Mouse (Mus musculus): ENCODE measurements around the gene Prmt2. TPM values are rescaled to one million over a fixed set of nuclear protein-coding genes. Genes with fewer than 3 reads are reported as not detected.

Prmt2 gene
- polyA plus RNA-seq (2012; ENCODE audit: insufficient read depth, insufficient read length, missing spikeins): 11.6 and 14.1 TPM in 2 replicates

DNA sequence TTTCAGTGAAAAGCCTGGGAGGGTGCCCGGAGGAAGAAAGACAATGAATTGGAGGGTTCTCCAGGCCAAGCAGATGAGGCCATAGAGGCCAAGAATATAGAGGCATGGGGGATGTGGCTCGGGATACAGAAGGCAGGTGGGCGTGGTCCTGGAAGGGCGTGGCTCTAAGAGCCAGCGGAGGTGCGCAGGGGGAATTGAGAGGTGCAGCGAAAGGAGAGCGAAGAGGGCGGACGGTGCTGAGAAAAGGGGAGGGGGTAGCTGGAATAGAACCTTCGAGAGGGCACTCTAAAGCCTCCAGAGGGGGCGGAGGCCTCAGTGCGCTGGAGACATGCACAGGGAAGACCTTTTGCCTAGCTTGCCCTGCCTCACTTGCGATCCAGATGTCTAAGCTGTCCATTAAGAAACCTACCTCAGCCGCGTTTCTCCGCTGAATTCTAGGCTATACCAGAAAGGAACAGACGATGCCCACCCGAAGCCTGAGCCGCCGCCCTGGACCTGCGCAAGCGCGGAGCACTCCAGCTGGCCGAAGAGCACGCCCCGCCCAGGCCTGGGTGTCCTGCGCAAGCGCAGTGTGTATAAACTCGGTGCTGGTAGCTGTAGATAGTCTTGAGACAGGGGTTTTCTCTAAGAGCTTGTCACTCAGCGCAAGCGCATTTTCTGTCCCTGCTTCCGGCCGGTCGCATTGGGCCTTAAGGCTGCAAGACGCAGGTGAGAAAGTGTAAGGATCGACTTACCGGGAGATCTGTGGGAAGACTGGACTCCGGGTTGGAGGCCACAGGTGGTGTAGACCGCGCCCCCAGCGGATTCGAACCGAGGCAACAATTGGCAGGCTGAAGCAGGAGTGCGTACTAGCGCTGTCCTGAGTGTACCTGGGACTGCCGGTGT lies at the start of gene Prmt2:
Gene Prmt2, minus strand, starts transcription at position 525 of the 885 bp plus-strand sequence.
- Histone ChIP-seq H3K27ac (replicated peaks; ENCODE audit: low read depth, low read length) (peak within 1 kb of the TSS; percentile 28; the same call in 1 of the 2 replicates), H3K4me1 (ENCODE audit: control insufficient read depth, insufficient read depth, insufficient read length, low read length) (no peaks in the 10 kb centered on the region; the same call in 1 of the 2 replicates), H3K4me3 (ENCODE audit: insufficient read depth, low read depth, low read length) (peak within 1 kb of the TSS; percentile 74)

GRCm38 (mm10) chr10:76278541-76279097 lies 41.0 kb upstream of the Prmt2 start:
- Histone ChIP-seq H3K27ac (replicated peaks; ENCODE audit: low read depth, low read length) (no peak overlapping the region), H3K4me1 (ENCODE audit: control insufficient read depth, insufficient read depth, insufficient read length, low read length) (no peaks in the 10 kb centered on the region), H3K4me3 (ENCODE audit: insufficient read depth, low read depth, low read length) (no peak overlapping the region)

- Histone ChIP-seq H3K27ac (replicated peaks; ENCODE audit: low read depth, low read length) (no peak overlapping the region), H3K4me1 (ENCODE audit: control insufficient read depth, insufficient read depth, insufficient read length, low read length) (no peaks in the 10 kb centered on the region), H3K4me3 (ENCODE audit: insufficient read depth, low read depth, low read length) (no peak overlapping the region)
Observed at GRCm38 (mm10) chr10:76275256-76275655, 37.6 kb upstream of the Prmt2 start.

DNA sequence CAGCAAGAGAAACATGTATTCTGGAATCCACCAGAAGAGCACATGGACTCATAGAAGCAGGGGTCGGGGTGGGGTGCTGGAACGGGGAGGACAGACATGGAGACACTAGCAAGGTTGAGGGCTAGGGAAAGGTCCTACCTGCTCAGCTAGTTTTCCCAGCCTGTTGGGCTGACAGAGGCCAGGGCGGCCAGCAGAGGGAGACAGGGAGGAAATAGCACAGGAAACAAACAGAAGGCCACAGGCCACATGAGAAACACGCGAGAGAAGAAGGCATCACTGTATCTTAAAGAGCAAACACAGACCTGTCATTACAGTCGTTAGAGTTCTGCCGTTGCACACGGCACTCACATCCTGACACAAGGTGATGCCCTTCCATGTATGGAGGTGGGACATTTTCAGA lies 33.6 kb upstream of the Prmt2 start:
- no peak overlapping the region for H3K27ac ChIP-seq (replicated peaks; ENCODE audit: low read depth, low read length)
- no peaks in the 10 kb centered on the region for H3K4me1 ChIP-seq (ENCODE audit: control insufficient read depth, insufficient read depth, insufficient read length, low read length)
- no peak overlapping the region for H3K4me3 ChIP-seq (ENCODE audit: insufficient read depth, low read depth, low read length)

- peaks cover 2% of the 10 kb centered on the region; the same call in 1 of the 2 replicates for H3K4me1 ChIP-seq (ENCODE audit: control insufficient read depth, insufficient read depth, insufficient read length, low read length)
- no peak overlapping the region for H3K27ac ChIP-seq (replicated peaks; ENCODE audit: low read depth, low read length)
- no peak overlapping the region for H3K4me3 ChIP-seq (ENCODE audit: insufficient read depth, low read depth, low read length)
Observed at GRCm38 (mm10) chr10:76262431-76262830, 24.8 kb upstream of the Prmt2 start.

GRCm38 (mm10) chr10:76261447-76261846 lies 23.8 kb upstream of the Prmt2 start:
- Histone ChIP-seq H3K4me1 (ENCODE audit: control insufficient read depth, insufficient read depth, insufficient read length, low read length) (peaks cover 4% of the 10 kb centered on the region), H3K4me3 (ENCODE audit: insufficient read depth, low read depth, low read length) (no peak overlapping the region), H3K27ac (replicated peaks; ENCODE audit: low read depth, low read length) (no peak overlapping the region)

GRCm38 (mm10) chr10:76260358-76261059 lies 22.8 kb upstream of the Prmt2 start:
- H3K4me3 ChIP-seq (ENCODE audit: insufficient read depth, low read depth, low read length): no peak overlapping the region
- peaks cover 4% of the 10 kb centered on the region for H3K4me1 ChIP-seq (ENCODE audit: control insufficient read depth, insufficient read depth, insufficient read length, low read length)
- H3K27ac ChIP-seq (replicated peaks; ENCODE audit: low read depth, low read length): peak overlapping the region; percentile 41; the same call in 1 of the 2 replicates

- peak overlapping the region; percentile 60 for H3K27ac ChIP-seq (replicated peaks; ENCODE audit: low read depth, low read length)
- peaks cover 4% of the 10 kb centered on the region for H3K4me1 ChIP-seq (ENCODE audit: control insufficient read depth, insufficient read depth, insufficient read length, low read length)
- H3K4me3 ChIP-seq (ENCODE audit: insufficient read depth, low read depth, low read length): no peak overlapping the region
Observed at GRCm38 (mm10) chr10:76259566-76260232, 22.0 kb upstream of the Prmt2 start.

DNA sequence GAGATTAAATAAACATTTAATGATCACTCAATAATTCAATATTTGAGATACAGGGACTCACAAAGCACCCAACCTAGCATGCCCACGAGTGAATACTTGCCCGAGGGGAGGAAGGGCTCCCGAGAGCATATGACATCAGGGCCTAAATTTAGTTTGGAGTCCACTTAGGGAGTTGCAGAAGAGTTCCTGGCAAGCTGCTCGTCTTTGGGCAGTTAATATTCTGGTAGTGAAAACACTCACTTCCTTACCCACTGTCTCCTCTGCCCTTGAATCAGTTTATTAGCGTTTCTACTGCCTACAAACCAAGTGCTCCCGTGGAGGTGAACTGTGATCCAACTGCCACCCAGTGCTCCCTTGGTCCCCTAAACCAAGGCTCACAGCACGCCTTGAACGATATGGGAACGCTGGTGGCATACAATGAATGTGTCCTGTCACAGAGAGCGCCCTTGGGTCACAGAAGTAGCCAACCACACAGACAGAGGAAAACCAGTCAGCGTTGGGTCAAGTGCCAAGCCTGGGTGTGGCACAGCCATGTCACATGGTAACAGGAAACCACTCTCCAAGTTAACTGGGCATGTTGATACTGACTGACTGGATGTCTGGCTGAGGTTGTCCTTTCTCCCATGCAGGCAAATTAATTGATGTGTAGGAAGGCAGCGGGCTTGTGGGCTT lies 20.2 kb upstream of the Prmt2 start:
- Histone ChIP-seq H3K4me3 (ENCODE audit: insufficient read depth, low read depth, low read length) (0 out of 2 replicates have a peak overlapping the region, but pooled peaks have one; percentile 16), H3K27ac (replicated peaks; ENCODE audit: low read depth, low read length) (peak overlapping the region; percentile 99), H3K4me1 (ENCODE audit: control insufficient read depth, insufficient read depth, insufficient read length, low read length) (peaks cover 10% of the 10 kb centered on the region)

- H3K4me1 ChIP-seq (ENCODE audit: control insufficient read depth, insufficient read depth, insufficient read length, low read length): peaks cover 10% of the 10 kb centered on the region
- H3K4me3 ChIP-seq (ENCODE audit: insufficient read depth, low read depth, low read length): no peak overlapping the region
- peak overlapping the region; percentile 82 for H3K27ac ChIP-seq (replicated peaks; ENCODE audit: low read depth, low read length)
Observed at GRCm38 (mm10) chr10:76257231-76257630, 19.6 kb upstream of the Prmt2 start.

DNA sequence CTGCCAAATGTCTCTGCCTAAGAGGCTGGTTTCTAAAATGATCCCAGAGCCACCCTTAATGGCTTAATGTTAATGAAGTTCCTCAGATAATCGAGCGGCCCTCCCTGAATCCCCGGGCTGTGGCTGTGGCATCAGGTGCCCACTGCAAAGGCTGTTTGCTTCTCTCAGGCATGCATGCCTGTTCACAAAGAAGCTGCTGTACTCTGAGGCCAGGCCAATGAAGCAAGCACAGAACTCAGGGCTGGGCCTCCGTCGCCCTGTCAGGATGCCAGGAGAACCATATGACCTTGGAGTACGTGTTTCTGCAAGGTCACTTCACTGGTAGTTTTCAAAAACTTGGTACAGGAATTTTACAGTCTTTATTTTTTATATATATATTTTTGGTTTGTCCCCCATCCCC lies 18.0 kb upstream of the Prmt2 start:
- Histone ChIP-seq H3K4me1 (ENCODE audit: control insufficient read depth, insufficient read depth, insufficient read length, low read length) (peaks cover 10% of the 10 kb centered on the region), H3K4me3 (ENCODE audit: insufficient read depth, low read depth, low read length) (no peak overlapping the region), H3K27ac (replicated peaks; ENCODE audit: low read depth, low read length) (peak overlapping the region; percentile 38; the same call in 1 of the 2 replicates)

DNA sequence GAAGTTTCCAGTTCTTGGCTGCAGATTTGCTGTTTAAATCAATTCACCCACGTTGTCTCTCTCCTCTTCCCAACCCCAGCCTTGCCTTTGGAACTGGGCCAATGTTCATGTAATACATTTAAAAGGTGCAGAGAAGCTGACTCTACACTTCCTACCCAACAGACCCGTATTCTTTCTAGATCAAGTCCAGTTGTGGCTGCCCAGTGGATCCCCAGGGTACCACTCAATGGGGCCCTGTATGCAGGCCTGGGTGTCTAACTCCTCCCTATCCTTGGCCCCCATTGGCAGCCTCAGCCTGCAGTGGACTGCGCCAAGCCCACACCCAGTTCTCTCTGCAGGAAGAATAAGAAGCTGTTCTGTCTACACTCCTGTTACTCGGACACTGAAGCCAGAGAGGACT lies 15.9 kb upstream of the Prmt2 start, which contains the start of gene S100b:
Gene S100b, plus strand, starts transcription at position 318 of the 400 bp plus-strand sequence.
- Histone ChIP-seq H3K4me3 (ENCODE audit: insufficient read depth, low read depth, low read length) (peak within 1 kb of the TSS; percentile 56), H3K27ac (replicated peaks; ENCODE audit: low read depth, low read length) (peak within 1 kb of the TSS; percentile 64), H3K4me1 (ENCODE audit: control insufficient read depth, insufficient read depth, insufficient read length, low read length) (peaks cover 8% of the 10 kb centered on the region)

GRCm38 (mm10) chr10:76253079-76253478 lies 15.4 kb upstream of the Prmt2 start:
- H3K4me3 ChIP-seq (ENCODE audit: insufficient read depth, low read depth, low read length): no peak overlapping the region

DNA sequence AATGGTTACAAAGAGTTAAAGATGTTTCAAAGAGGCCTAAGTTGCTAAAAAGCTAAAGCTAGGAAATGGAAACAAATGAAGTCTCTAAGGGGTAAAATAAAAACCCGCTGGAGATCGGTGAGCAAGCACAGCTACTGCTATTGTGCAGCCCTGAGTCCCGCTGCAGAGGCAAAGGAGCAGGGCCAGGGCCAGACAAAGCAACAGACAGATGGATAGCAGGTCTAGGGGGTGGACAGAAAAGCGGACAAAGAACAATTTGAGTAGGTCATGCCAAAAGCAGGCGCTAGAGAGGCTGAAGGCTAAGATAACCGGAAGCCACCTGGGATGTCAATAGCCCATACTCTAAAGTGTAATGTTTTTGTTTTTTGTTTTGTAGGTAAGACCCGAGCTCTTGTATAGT lies 13.2 kb upstream of the Prmt2 start:
- H3K4me1 ChIP-seq (ENCODE audit: control insufficient read depth, insufficient read depth, insufficient read length, low read length): peaks cover 6% of the 10 kb centered on the region
- H3K27ac ChIP-seq (replicated peaks; ENCODE audit: low read depth, low read length): no peak overlapping the region
- no peak overlapping the region for H3K4me3 ChIP-seq (ENCODE audit: insufficient read depth, low read depth, low read length)

More at GRCm38 (mm10) chr10:76253079-76253478, 15.4 kb upstream of the Prmt2 start:
- Histone ChIP-seq H3K4me1 (ENCODE audit: control insufficient read depth, insufficient read depth, insufficient read length, low read length) (peaks cover 8% of the 10 kb centered on the region), H3K27ac (replicated peaks; ENCODE audit: low read depth, low read length) (peak overlapping the region; percentile 28; the same call in 1 of the 2 replicates)
